Mouse (Mus musculus) testis, adult 2 months (tissue): ENCODE measurements around the gene Gm20388. TPM values are rescaled to one million over a fixed set of nuclear protein-coding genes. Genes with fewer than 3 reads are reported as not detected.
A peak's percentile ranks its signal among the peaks of the same experiment; 100 is the strongest.

Experiments
- H3K27ac ChIP-seq: fragments of 200-500 bp; 2 replicates; pipeline ENCODE4 v1.5.1; 2012; ENCODE audit warnings: low read depth, low read length; ENCODE audit not compliant: control insufficient read depth, insufficient read depth
- H3K27me3 ChIP-seq: fragments of 200-500 bp; 2 replicates; pipeline ENCODE4 v1.6.1; 2012; ENCODE audit warnings: mild to moderate bottlenecking, low read length, moderate library complexity; ENCODE audit not compliant: control insufficient read depth, insufficient read depth
- H3K36me3 ChIP-seq: fragments of 200-500 bp; 2 replicates; pipeline ENCODE4 v1.6.1; 2012; ENCODE audit warnings: mild to moderate bottlenecking, low read length; ENCODE audit not compliant: control insufficient read depth, insufficient read depth
- H3K4me1 ChIP-seq: fragments of 200-500 bp; 2 replicates; pipeline ENCODE4 v1.6.1; 2012; ENCODE audit warnings: low read length; ENCODE audit not compliant: control insufficient read depth, insufficient read depth
- H3K4me3 ChIP-seq: fragments of 200-500 bp; 2 replicates; pipeline ENCODE4 v1.5.1; 2012; ENCODE audit warnings: low read depth, mild to moderate bottlenecking, low read length, moderate library complexity, mixed read lengths; ENCODE audit not compliant: control insufficient read depth
- CTCF ChIP-seq: fragments of 200-500 bp; IDR thresholded peaks from 2 replicates; pipeline ENCODE4 v1.5.1; 2012; ENCODE audit warnings: low read depth, mild to moderate bottlenecking, inconsistent platforms, low read length, moderate library complexity; ENCODE audit not compliant: control insufficient read depth, insufficient read depth, insufficient replicate concordance
- POLR2A ChIP-seq: fragments of 200-500 bp; IDR thresholded peaks from 2 replicates; pipeline ENCODE4 v1.6.1; 2012; ENCODE audit warnings: low read depth, mild to moderate bottlenecking, inconsistent platforms, low read length, moderate library complexity; ENCODE audit not compliant: control insufficient read depth
- polyA plus RNA-seq: library from polyadenylated mRNA; depleted of rRNA; stranded (reverse); fragments of >200 nt; gene quantifications from 2 replicates; pipeline ENCODE4 v1.2.3, GENCODE M21; 2012

The Gm20388 gene
- polyA plus RNA-seq, 1 experiment, result 5.6 TPM

- Histone ChIP-seq H3K4me1 (no peaks in the 10 kb centered on the region), H3K36me3 (no peaks in the 10 kb centered on the region), H3K4me3 (no peak overlapping the region), H3K27ac (no peak overlapping the region), H3K27me3 (no peaks in the 10 kb centered on the region)
- no peak for TF ChIP-seq CTCF
- TF ChIP-seq POLR2A, result no peak
These were observed 3844.1 kb downstream of the Gm20388 start for GRCm38 (mm10) chr8:123754538-123755431.

- TF ChIP-seq CTCF, result no peak
- TF ChIP-seq POLR2A, result no peak
These were observed 3846.3 kb downstream of the Gm20388 start for GRCm38 (mm10) chr8:123756901-123757300.

GRCm38 (mm10) chr8:123758935-123759334 lies 3848.3 kb downstream of the Gm20388 start:
- no peaks in the 10 kb centered on the region for H3K27me3 ChIP-seq
- no peak overlapping the region for H3K27ac ChIP-seq
- H3K4me1 ChIP-seq, result peaks cover 2% of the 10 kb centered on the region; the same call in 1 of the 2 replicates

More at GRCm38 (mm10) chr8:123756901-123757300, 3846.3 kb downstream of the Gm20388 start:
- Histone ChIP-seq H3K36me3 (no peaks in the 10 kb centered on the region), H3K27ac (no peak overlapping the region), H3K27me3 (no peaks in the 10 kb centered on the region), H3K4me3 (no peak overlapping the region), H3K4me1 (no peaks in the 10 kb centered on the region)

GRCm38 (mm10) chr8:123759933-123760332 lies 3849.3 kb downstream of the Gm20388 start:
- Histone ChIP-seq H3K4me3 (no peak overlapping the region), H3K4me1 (peaks cover 2% of the 10 kb centered on the region; the same call in 1 of the 2 replicates), H3K27me3 (no peaks in the 10 kb centered on the region), H3K27ac (no peak overlapping the region), H3K36me3 (no peaks in the 10 kb centered on the region)
- no peak for TF ChIP-seq POLR2A
- no peak for TF ChIP-seq CTCF

More at GRCm38 (mm10) chr8:123758935-123759334, 3848.3 kb downstream of the Gm20388 start:
- no peak for TF ChIP-seq POLR2A
- no peak for TF ChIP-seq CTCF
- H3K4me3 ChIP-seq, result no peak overlapping the region
- no peaks in the 10 kb centered on the region for H3K36me3 ChIP-seq

GRCm38 (mm10) chr8:123760579-123760978 lies 3849.9 kb downstream of the Gm20388 start:
- no peaks in the 10 kb centered on the region for H3K36me3 ChIP-seq
- no peak overlapping the region for H3K4me3 ChIP-seq
- H3K27me3 ChIP-seq, result no peaks in the 10 kb centered on the region
- TF ChIP-seq CTCF (no peak), POLR2A (no peak)
- H3K27ac ChIP-seq, result no peak overlapping the region
- H3K4me1 ChIP-seq, result peaks cover 2% of the 10 kb centered on the region; the same call in 1 of the 2 replicates

- Histone ChIP-seq H3K27me3 (no peaks in the 10 kb centered on the region), H3K4me1 (peaks cover 2% of the 10 kb centered on the region; the same call in 1 of the 2 replicates), H3K36me3 (no peaks in the 10 kb centered on the region), H3K4me3 (no peak overlapping the region), H3K27ac (0 out of 2 replicates have a peak overlapping the region, but pooled peaks have one; percentile 10)
- TF ChIP-seq CTCF (no peak), POLR2A (no peak)
These were observed 3850.7 kb downstream of the Gm20388 start for GRCm38 (mm10) chr8:123761266-123761882.

- Histone ChIP-seq H3K36me3 (no peaks in the 10 kb centered on the region), H3K4me1 (peaks cover 2% of the 10 kb centered on the region; the same call in 1 of the 2 replicates), H3K4me3 (no peak overlapping the region), H3K27ac (no peak overlapping the region), H3K27me3 (no peaks in the 10 kb centered on the region)
- TF ChIP-seq POLR2A, result no peak
These were observed 3851.2 kb downstream of the Gm20388 start for GRCm38 (mm10) chr8:123761883-123762270.
